Mouse (Mus musculus) testis, adult 2 months (tissue): ENCODE measurements around the gene Usp47.

Experiments
- CTCF ChIP-seq: fragments of 200-500 bp; IDR thresholded peaks from 2 replicates; pipeline ENCODE4 v1.5.1; 2012; ENCODE audit warnings: low read depth, mild to moderate bottlenecking, inconsistent platforms, low read length, moderate library complexity; ENCODE audit not compliant: control insufficient read depth, insufficient read depth, insufficient replicate concordance
- POLR2A ChIP-seq: fragments of 200-500 bp; IDR thresholded peaks from 2 replicates; pipeline ENCODE4 v1.6.1; 2012; ENCODE audit warnings: low read depth, mild to moderate bottlenecking, inconsistent platforms, low read length, moderate library complexity; ENCODE audit not compliant: control insufficient read depth

GRCm38 (mm10) chr7:112074868-112075267 lies 51.6 kb downstream of the Usp47 start:
- no peak for TF ChIP-seq CTCF
- no peak for TF ChIP-seq POLR2A
